Mouse (Mus musculus): ENCODE measurements around the gene Tfdp2.

GRCm38 (mm10) chr9:96203663-96204062 lies 7.6 kb downstream of the Tfdp2 start:
- no peak for TF ChIP-seq TAL1 (IDR thresholded peaks at IDR 0.05; ENCODE audit: low read length)
- TF ChIP-seq GATA1 (IDR thresholded peaks at IDR 0.05; ENCODE audit: low read length): no peak

All from erythroblast, embryonic 14.5 days (primary cell).